Mouse (Mus musculus): ENCODE measurements around the gene Epha6. TPM values are rescaled to one million over a fixed set of nuclear protein-coding genes. Genes with fewer than 3 reads are reported as not detected.

Gene Epha6
- not detected for total RNA-seq (2021)
- long read RNA-seq, experiment 1, result 0 reads
- long read RNA-seq, experiment 2, partial matches to known transcripts, result 0 of 1 reads
- long read RNA-seq, experiment 2, other reads (novel, unspliced or antisense), result 1 of 1 reads

GRCm38 (mm10) chr16:60605061-60605831 is at the start of gene Epha6:
Epha6 (minus strand) TSS chr16:60605531.
- intact Hi-C loops (cut with DNase I), result no loop called here
- DNase-seq, result no peak

DNA sequence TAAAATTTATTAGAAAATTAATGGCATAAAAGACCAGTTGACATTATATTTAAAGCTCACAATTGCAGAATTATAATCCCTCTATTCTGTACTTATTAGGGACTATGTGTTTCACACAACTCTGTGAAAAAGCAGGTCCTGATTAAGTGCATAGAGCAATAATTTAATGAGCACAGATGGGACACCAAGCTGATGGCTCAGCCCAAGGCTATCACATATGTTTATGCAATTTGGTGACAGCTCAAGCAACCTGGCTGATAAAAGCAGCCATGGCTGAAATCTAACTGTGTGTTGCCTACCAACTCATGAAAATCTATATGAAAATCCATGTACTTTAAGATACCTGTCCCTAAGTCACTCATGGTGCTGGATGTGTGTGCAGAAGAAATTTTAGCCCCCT is 46.4 kb upstream of the Epha6 start:
- DNase-seq, result no peak
- intact Hi-C loops (cut with DNase I), result no loop called here

DNA sequence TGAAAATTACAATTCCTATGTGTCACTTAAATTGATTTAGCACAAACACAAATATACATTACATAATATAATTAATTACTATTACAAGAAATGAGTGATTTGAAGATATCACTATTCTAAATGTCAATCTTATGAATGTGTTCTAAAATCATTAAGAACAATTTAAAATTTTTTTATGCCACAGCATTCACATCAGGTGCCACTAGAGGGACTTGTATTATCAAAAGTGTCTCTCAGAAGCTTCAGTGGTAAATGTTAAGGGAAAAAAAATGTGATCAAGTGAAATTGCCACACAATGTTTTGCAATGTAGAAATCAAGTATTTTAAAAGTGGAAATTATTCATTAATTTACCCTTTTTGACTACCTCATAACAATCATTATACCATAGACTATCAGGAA is 22.8 kb upstream of the Epha6 start:
- DNase-seq, result no peak
- intact Hi-C loops (cut with DNase I), result no loop called here

DNA sequence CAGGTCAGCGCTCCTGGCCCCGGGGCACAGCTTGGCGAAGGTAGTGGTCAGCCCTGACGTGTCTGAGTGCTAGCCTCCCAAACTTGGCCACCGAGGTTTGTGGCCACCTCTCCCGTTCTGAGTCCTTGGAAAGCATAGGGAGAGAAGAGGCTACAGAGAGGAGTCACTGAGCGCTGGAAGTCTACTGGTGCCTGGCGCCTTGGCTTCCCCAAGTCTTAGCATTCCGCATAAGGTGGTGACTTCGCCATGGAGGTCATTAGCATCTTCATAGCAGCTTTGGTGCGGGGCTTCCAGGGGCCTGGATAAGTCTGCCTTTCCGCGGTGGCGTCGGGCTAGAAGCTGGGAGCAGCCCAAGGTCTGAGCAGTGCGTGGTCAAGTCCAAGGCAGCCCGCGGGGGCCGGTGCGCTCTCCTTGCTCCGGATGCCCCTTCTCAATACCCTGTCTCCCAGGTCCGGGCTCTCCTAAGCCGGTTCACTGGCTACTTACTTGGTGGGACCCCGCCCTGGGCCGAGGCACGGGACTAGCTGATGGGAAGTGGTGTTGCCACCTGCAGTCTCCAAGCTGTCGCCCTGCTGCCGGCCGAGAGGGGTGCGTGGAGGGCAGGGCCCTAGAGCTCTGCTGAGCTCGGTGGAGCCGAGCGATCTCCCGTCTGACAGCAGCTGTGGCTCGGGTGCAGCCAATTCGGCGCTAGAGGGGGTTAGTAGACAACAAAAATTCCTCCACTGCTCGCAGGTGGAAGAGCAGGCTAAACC is 677 bp upstream of the Epha6 start:
- intact Hi-C loops (cut with DNase I), result no loop called here
- DNase-seq, result peak in 1 of 2 experiments; percentile 3

GRCm38 (mm10) chr16:60604613-60605012 is 718 bp downstream of the Epha6 start:
- intact Hi-C loops (cut with DNase I), result no loop called here
- DNase-seq, result no peak

DNA sequence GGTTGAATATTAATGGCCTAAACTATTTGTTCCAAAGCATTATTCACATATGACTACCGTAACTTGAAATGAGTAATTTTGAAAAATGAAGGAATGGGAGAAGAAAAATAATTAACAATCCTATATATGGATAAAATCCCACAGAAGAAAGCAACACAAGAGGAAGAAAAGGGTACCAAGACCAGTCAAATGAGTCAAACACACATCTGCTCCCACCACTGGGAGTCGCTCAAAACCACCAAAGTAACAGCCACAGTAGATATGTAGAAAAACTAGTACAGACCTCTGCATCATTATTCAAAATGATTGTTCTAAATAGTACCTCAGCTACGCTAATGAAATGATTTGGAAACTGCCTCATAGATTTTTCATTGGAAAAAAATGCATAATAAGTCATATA is 20.0 kb downstream of the Epha6 start:
- no peak for DNase-seq
- intact Hi-C loops (cut with DNase I), result no loop called here

DNA sequence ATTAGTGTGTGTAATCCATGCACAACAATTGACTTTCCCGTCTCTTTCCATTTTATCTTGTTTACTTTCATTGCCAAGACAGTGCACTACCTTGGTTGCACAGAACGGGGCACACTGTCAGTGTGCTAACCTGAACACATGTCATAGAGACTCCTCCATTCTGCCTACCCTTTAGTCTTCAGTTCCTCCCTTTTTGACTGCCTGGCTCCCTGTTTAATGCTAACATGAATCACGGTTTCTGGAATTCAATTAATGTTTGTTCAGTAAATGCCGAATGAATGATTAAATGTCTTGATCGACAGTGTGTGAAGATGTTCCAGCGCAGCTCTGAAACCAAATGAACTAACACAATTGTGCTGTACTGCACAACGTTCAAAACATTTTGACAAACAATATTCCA is 20.6 kb downstream of the Epha6 start:
- no peak for DNase-seq
- intact Hi-C loops (cut with DNase I), result no loop called here

DNA sequence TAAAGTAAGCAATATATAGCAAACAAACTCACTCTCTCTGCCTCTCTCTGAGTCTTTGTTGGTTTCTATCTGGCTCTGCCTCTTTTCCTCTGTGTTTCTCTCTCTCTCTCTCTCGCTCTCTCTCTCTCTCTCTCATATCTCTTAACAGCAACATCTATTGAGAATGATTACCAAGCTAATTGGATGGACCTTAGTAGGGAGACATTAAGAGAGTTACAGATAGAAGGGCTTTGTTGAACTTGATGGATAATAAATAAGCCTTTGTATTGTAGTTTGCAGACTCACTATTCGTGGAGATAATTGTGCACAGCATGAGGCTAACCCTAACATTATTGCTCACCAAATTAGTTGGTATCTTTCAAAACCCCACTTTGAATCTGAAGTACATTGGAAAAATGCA is 34.8 kb downstream of the Epha6 start:
- no peak for DNase-seq
- intact Hi-C loops (cut with DNase I), result no loop called here

GRCm38 (mm10) chr16:60544385-60544784 is 60.9 kb downstream of the Epha6 start:
- DNase-seq, result no peak
- intact Hi-C loops (cut with DNase I), result no loop called here

- peak in 1 of 2 experiments; percentile 3 for DNase-seq
- intact Hi-C loops (cut with DNase I), result loop anchor here (10.0 kb wide), 1 partner anchor 853 kb away; no protein-coding TSS in a partner anchor
Measured at GRCm38 (mm10) chr16:60538233-60538632, 67.1 kb downstream of the Epha6 start.

DNA sequence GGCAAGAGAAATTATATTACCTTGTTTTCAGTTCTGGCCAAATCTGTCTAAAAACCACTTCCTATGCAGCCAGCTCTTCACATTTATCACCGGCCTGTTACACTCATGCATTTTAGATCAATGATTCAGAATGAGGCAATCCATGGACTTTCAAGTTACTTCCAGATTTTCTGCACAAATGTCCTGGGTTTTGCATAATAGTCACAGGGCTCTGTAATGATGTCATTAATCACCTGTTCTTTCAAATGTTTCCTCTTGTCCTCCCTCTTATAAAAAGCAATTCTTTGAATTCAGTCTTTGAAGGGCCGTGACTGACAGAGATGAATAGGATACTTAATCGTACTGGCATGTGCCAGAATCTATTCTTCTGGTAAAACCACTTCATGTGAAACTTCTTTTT is 95.6 kb downstream of the Epha6 start:
- intact Hi-C loops (cut with DNase I), result no loop called here
- no peak for DNase-seq

- intact Hi-C loops (cut with DNase I), result no loop called here
- DNase-seq, result no peak
Measured at GRCm38 (mm10) chr16:60499567-60499966, 105.8 kb downstream of the Epha6 start.

DNA sequence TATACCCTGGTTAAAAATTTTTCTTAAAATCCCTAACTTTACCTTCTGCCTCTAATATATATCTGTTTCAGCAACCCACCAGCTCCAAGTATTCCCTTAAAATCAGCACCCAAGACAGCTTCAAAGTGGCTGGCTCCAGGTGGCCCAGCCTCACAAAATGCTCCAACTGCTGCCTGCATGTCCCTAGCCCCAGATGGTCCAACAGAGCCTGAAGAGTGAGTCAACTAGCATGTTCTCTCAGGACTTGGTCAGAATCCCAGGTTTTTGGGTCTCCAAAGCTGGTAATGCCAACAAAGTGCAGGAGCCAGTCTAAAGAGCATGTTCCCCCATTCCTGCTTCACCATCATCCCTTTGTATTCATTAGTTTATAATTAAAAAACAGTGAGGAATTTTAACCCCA is 129.6 kb downstream of the Epha6 start:
- DNase-seq, result no peak
- intact Hi-C loops (cut with DNase I), result no loop called here

DNA sequence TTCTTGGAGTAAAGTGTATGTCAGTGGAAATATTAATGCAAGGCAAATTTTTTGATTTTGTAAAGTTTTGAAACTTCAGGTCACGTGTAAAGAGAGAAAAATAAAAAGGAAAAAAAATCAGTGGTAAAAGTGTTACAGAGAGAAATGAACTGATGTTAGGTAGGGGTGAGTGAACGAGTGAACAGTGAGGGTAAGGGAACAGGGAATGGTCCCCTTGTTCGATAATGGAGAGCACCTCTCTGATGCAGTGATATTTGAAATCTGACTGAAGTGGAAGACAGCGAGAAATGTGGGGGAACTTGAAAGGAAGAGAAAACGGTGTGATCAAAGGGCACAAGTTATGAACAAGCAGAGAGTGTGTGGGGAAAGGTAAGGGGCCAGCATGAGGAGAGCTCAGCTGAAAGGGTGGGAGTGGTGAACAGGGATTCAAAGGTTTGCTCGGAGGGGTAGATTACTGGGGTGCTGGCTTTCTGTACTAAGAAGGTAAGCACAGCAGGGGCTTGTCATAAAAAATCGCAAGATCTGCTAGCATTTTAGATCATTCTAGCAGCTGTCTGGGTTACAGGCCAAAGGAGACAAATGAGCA is 137.0 kb downstream of the Epha6 start:
- no peak for DNase-seq
- intact Hi-C loops (cut with DNase I), result no loop called here

GRCm38 (mm10) chr16:60435283-60435682 is 170.0 kb downstream of the Epha6 start:
- DNase-seq, result peak; percentile 1 to 25
- intact Hi-C loops (cut with DNase I), result no loop called here

DNA sequence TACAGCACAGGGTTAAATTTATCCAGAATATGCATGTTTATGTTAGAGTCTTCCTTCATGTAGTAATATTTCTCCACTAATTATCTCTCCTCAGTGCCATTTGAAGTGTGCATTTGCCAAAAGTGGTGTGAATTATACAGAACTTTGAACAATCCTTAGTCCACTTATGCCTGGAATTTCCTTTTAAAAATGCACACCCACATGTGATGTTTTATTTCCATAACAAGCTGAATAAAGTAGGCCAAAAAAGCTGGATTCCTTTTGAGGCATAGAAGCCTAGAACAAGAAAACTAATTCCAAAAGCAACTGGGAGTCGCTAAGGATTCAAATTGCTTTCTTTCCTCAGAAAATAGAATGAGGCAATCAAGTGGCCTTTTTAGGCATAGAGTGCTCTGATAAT is 171.1 kb downstream of the Epha6 start:
- intact Hi-C loops (cut with DNase I), result no loop called here

DNA sequence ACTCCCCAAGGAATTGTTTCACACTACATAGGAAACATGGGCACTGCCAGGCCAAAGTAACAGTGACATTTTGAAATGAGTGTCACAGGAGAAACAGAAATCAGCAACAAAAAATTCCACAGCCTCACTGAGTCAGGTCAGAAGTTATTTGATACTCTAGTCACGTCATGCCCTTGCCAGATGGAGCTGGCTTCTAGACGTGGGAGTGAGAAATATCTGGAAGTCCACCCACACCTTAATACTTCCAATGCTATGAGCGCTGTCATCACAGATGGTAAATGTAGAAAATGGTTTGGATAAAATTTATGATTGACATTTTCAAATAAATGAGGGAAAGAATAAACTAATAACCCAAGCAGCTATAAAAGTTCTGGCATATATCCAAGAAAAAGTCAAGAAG is 210.0 kb downstream of the Epha6 start:
- intact Hi-C loops (cut with DNase I), result no loop called here
- DNase-seq, result no peak

More for the DNA sequence above, 171.1 kb downstream of the Epha6 start:
- DNase-seq, result no peak

DNA sequence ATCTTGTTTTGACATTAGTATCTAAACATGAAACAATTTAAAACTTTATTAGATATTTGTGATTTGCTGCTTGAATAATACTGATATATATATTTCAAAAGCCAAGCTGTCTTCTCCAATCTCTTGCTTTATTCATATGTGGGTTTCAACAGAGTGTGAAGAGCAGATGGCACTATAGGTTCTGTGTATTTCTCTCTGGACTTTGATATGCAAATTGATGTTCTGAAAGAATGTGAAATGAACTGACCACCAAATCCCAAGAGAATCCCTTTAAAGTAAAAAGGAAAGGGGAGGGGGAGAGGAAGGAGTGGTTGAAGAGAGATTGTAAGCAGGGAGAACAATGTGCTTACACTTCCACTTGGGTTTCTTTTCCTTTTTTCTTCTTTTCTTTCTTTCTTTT is 212.4 kb downstream of the Epha6 start:
- intact Hi-C loops (cut with DNase I), result no loop called here
- no peak for DNase-seq

DNA sequence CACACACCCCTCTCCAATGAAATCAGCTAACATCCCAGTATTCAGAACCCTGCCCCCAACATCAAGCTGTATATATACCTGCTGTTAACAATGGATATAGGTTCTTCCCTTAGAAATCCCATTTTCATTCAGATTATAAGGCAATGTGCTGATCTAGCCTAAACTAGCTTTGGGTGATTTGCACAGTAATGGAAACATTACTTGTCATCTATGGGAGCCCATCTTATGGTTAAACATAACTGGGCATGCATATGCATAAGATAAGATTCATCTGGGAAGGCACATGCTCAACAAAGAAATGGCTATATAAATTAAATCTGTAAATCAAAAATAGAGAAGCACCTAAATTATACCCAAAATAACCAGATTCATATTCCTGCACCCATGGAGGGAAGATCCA is 230.2 kb downstream of the Epha6 start:
- intact Hi-C loops (cut with DNase I), result no loop called here
- no peak for DNase-seq

DNA sequence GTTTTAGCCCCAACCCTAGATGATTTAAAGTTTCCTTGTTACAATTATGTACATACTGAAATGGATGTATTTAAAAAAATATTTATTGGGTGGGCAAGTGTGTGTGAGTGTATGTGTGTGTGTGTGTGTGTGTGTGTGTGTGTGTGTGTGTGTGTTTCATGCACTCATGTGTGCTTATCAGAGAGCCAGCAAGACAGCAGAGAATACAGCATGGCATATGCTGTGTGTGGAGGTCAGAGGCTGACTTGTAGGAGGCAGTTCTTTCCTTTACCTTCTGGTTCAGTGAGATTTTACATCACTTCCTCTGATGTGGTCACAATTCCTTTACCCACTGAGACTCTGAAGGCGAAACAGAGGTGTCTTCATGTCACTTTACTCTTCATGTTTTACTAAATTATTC is 321.4 kb downstream of the Epha6 start:
- no peak for DNase-seq
- intact Hi-C loops (cut with DNase I), result no loop called here

GRCm38 (mm10) chr16:60274109-60274508 is 331.2 kb downstream of the Epha6 start:
- DNase-seq, result no peak
- intact Hi-C loops (cut with DNase I), result no loop called here

Data from heart, postnatal 14 days (tissue).